8 mouse cellular contexts compared by ENCODE assay signal in the genomic region with DNA sequence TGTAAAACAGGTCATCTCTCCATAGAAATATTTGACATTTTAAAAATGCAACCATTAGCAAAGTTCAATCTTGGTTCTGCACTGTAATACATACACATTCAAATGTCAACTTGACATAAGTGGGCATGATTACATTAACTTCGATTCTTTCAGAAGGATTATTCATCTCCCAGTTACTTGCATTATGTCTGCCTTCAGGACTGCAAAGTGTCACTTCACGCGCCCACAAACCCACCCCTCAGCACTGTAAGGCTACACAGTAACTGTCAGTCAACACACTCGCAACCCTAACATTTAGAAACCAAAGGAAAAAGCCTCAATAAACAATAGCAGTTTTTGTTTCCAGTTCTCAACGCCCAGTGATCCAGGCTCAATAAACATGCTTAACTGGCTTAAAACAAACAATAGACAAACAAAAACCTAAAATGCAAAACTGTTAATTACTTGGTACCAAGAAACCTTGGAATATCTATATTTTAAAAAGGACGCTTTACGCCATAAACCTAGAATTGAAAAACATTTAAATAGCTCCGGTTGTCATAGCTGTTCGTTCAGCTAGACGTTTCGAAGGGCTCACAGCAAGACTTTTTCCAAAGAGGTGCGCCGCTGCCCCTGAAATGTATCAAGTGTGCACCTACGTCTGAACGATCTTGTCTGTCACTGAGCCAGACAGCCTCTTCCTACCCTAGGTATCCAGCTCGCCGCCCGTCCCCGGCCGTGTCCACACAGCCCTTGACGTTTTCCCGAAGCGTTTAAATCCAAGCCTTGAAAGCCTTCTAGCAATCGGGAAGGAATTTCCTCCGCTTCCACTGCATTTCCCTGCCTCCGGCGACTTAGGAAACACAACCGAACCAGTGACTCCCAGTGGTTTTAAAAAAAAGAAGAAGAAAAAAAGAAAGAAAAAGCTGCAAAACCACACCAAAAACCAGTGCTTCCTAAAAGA. TPM values are rescaled to one million over a fixed set of nuclear protein-coding genes. Genes with fewer than 3 reads are reported as not detected.
DNase-seq lines count a peak whose midpoint lies in the region; ATAC-seq lines count a peak whose summit lies in the region.

No protein-coding gene starts in this region.

- H3K4me1 ChIP-seq in embryonic facial prominence, embryonic 14.5 days (ENCODE audit: control insufficient read depth, insufficient read depth, low read length), result peaks cover 38% of the 10 kb centered on the region
- H3K4me1 ChIP-seq in midbrain, embryonic 10.5 days, result peaks cover 68% of the 10 kb centered on the region
- H3K4me1 ChIP-seq in stomach, embryonic 15.5 days, result peaks cover 25% of the 10 kb centered on the region

- H3K9me3 ChIP-seq in embryonic facial prominence, embryonic 14.5 days (ENCODE audit: control insufficient read depth, low read length), result no peaks in the 10 kb centered on the region
- H3K9me3 ChIP-seq in midbrain, embryonic 10.5 days (replicated peaks), result no peaks in the 10 kb centered on the region
- H3K9me3 ChIP-seq in stomach, embryonic 15.5 days, result no peaks in the 10 kb centered on the region

- peak; percentile 13 to 20 for DNase-seq in frontal cortex, postnatal 14 days (ENCODE audit: low spot score in 2 of 2)
- no peak for DNase-seq in frontal cortex, postnatal 25 days (ENCODE audit: low spot score in 2 of 2)
- peak; percentile 39 for DNase-seq in adrenal gland, adult 8-10 months
- DNase-seq in embryonic facial prominence, embryonic 14.5 days (ENCODE audit: low spot score), result peak; percentile 50
- DNase-seq in heart, postnatal 36 days, result peak; percentile 59 to 62
- peak; percentile 36 for DNase-seq in left cerebral cortex, postnatal 4 days
- DNase-seq in midbrain, embryonic 10.5 days (ENCODE audit: low spot score), result peak; percentile 52

- peak overlapping the region; percentile 62 for H3K4me3 ChIP-seq in embryonic facial prominence, embryonic 14.5 days (ENCODE audit: low read depth, low read length)
- H3K4me3 ChIP-seq in midbrain, embryonic 10.5 days, result peak overlapping the region; percentile 76
- peak overlapping the region; percentile 70 for H3K4me3 ChIP-seq in stomach, embryonic 15.5 days (replicated peaks)

- ATAC-seq in embryonic facial prominence, embryonic 14.5 days (ENCODE audit: low read depth), result no peak
- ATAC-seq in stomach, embryonic 15.5 days (ENCODE audit: insufficient read depth, low FRiP score, low read depth), result no peak

- H3K36me3 ChIP-seq in embryonic facial prominence, embryonic 14.5 days (ENCODE audit: control insufficient read depth, insufficient read depth, low read length), result no peaks in the 10 kb centered on the region
- H3K36me3 ChIP-seq in midbrain, embryonic 10.5 days, result no peaks in the 10 kb centered on the region
- H3K36me3 ChIP-seq in stomach, embryonic 15.5 days, result no peaks in the 10 kb centered on the region

- WGBS in embryonic facial prominence, embryonic 14.5 days, result under 1% methylated on average over 28 of the region's 28 CpGs
- WGBS in midbrain, embryonic 10.5 days, result 1% methylated on average over 28 of the region's 28 CpGs
- WGBS in stomach, embryonic 15.5 days, result under 1% methylated on average over 28 of the region's 28 CpGs

- H3K27me3 ChIP-seq in embryonic facial prominence, embryonic 14.5 days (replicated peaks; ENCODE audit: control insufficient read depth, insufficient read depth, low read length), result no peaks in the 10 kb centered on the region
- H3K27me3 ChIP-seq in midbrain, embryonic 10.5 days (ENCODE audit: low read depth, poor library complexity, severe bottlenecking), result peaks cover 19% of the 10 kb centered on the region
- no peaks in the 10 kb centered on the region for H3K27me3 ChIP-seq in stomach, embryonic 15.5 days (replicated peaks)

- intact Hi-C loops in heart, postnatal 36 days (cut with DNase I), result loop anchor here (2.0 to 10.0 kb wide), 4 partner anchors 36 to 634 kb away; a partner anchor contains a TSS
- intact Hi-C loops in left cerebral cortex, postnatal 4 days (cut with DNase I), result loop anchor here (5.0 kb wide), 1 partner anchor 241 kb away; no protein-coding TSS in a partner anchor

- H3K4me2 ChIP-seq in embryonic facial prominence, embryonic 14.5 days (ENCODE audit: low read depth, low read length), result peak overlapping the region; percentile 71
- H3K4me2 ChIP-seq in stomach, embryonic 15.5 days, result peak overlapping the region; percentile 70

- peak overlapping the region; percentile 89 for H3K9ac ChIP-seq in embryonic facial prominence, embryonic 14.5 days (ENCODE audit: low read depth, low read length)
- H3K9ac ChIP-seq in stomach, embryonic 15.5 days, result peak overlapping the region; percentile 59

- H3K27ac ChIP-seq in embryonic facial prominence, embryonic 14.5 days (replicated peaks; ENCODE audit: low read depth, low read length), result peak overlapping the region; percentile 97
- peak overlapping the region; percentile 96 for H3K27ac ChIP-seq in midbrain, embryonic 10.5 days (replicated peaks)
- H3K27ac ChIP-seq in stomach, embryonic 15.5 days, result peak overlapping the region; percentile 97

RNA-seq across cellular contexts. Expression of a gene that starts 1.5 kb away (rescaled TPM):
- total RNA-seq in adrenal gland, adult 8-10 months (2022), result 100 to 1,000 TPM; 150 to 176 (median 164) TPM
- 73.2 and 73.8 TPM in 2 replicates for polyA plus RNA-seq in embryonic facial prominence, embryonic 14.5 days (2014; fragmentation: Nextera tagmentation; extraction: Ambion mirVana)
- total RNA-seq in heart, postnatal 36 days (2021), result 10 to 100 TPM; 90.7 to 96.1 TPM
- 10 to 100 TPM; 88.4 to 91.0 TPM for total RNA-seq in left cerebral cortex, postnatal 4 days (2021)
- 52.5 and 52.7 TPM in 2 replicates for polyA plus RNA-seq in midbrain, embryonic 10.5 days (2016; fragmentation: Nextera tagmentation; extraction: Ambion mirVana)
- polyA plus RNA-seq in stomach, embryonic 15.5 days (2015; fragmentation: Nextera tagmentation; extraction: Ambion mirVana), result 74.8 and 77.7 TPM in 2 replicates

Comparison
In these comparisons a context has a peak if more than half of its experiments do, and no peak if none do; other contexts are left out.
1. DNase-seq: peak in frontal cortex, postnatal 14 days (2 of 2), adrenal gland, adult 8-10 months (single experiment), embryonic facial prominence, embryonic 14.5 days (single experiment), heart, postnatal 36 days (2 of 2), left cerebral cortex, postnatal 4 days (single experiment) and midbrain, embryonic 10.5 days (single experiment); none in frontal cortex, postnatal 25 days (0 of 2).
2. Peak in every context shown above with its lines, with median percentiles within 50 percentile points of each other: H3K27ac ChIP-seq and H3K4me3 ChIP-seq.